Mouse (Mus musculus) neural tube, embryonic 12.5 days (tissue): Measurements from ENCODE around the gene Chpf. TPM values are rescaled to one million over a fixed set of nuclear protein-coding genes. Genes with fewer than 3 reads are reported as not detected.

ENCODE experiments used
- ATAC-seq: fragments of 200-750 bp; cut with Nextera tagmentation; 2 replicates; pipeline ENCODE4 v1.8.0; 2017; ENCODE audit warnings: low read depth, mild to moderate bottlenecking, moderate TSS enrichment, moderate library complexity; ENCODE audit not compliant: low FRiP score
- H3K27ac ChIP-seq: fragments of 300-500 bp; sonication (generic); 2 replicates; pipeline ENCODE4 v1.5.1; 2016
- H3K27me3 ChIP-seq: fragments of 300-500 bp; sonication (generic); replicated peaks from 2 replicates; pipeline ENCODE4 v1.6.1; 2016; ENCODE audit warnings: mild to moderate bottlenecking
- H3K36me3 ChIP-seq: fragments of 300-500 bp; sonication (generic); 2 replicates; pipeline ENCODE4 v1.6.1; 2016; ENCODE audit warnings: mild to moderate bottlenecking
- H3K4me1 ChIP-seq: fragments of 300-500 bp; sonication (generic); 2 replicates; pipeline ENCODE4 v1.6.1; 2016
- H3K4me2 ChIP-seq: fragments of 300-500 bp; sonication (generic); replicated peaks from 2 replicates; pipeline ENCODE4 v1.6.1; 2016; ENCODE audit warnings: mild to moderate bottlenecking
- H3K4me3 ChIP-seq: fragments of 300-500 bp; sonication (generic); 2 replicates; pipeline ENCODE4 v1.5.1; 2016
- H3K9ac ChIP-seq: fragments of 300-500 bp; sonication (generic); 2 replicates; pipeline ENCODE4 v1.6.1; 2016; ENCODE audit warnings: mild to moderate bottlenecking
- H3K9me3 ChIP-seq: fragments of 300-500 bp; sonication (generic); 2 replicates; pipeline ENCODE4 v1.6.1; 2016; ENCODE audit warnings: mild to moderate bottlenecking
- WGBS: fragments of 180-500 bp; shearing (Covaris S2); methylation state at CpG from one replicate; pipeline ENCODE4 v1.1.7; 2016; 5-methylcytosine and 5-hydroxymethylcytosine counted together
- polyA plus RNA-seq: library from polyadenylated mRNA; unstranded; fragments of >200 nt; fragmentation: Nextera tagmentation; extraction: Ambion mirVana; gene quantifications from 2 replicates; pipeline ENCODE4 v1.2.1, GENCODE M21; 2016

The Chpf gene
- polyA plus RNA-seq, 1 experiment from 2014 or later, result 43.6 TPM

DNA sequence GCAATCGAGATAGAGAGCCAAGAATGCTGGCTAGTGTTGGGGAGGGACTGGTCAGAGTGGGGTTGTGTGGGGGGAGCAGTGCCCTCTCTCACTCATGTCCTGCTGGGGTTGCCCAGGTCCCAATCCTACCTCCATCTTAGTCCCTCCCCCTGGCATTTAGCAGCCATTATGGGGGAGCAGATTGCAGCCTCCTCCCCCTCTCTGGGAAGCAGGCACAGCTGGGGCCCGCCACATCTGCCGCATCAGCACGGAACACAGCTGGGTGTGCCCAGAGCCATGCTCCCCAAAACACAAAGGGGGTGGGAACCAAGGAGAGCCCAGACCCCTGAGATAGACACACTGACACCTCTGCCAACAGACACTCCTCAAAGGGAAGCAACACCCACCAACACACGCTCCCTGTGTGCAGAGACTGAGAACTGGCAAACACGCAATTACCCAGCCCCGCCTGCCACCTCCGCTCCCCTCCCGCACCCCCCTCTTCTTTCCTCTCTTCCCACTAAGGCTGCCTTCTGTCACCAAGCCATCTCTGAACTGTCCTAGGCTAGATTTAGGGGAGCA lies 33.9 kb downstream of the Chpf start:
- Histone ChIP-seq H3K27ac (peak overlapping the region; percentile 86; the same call in 1 of the 2 replicates), H3K9me3 (no peaks in the 10 kb centered on the region), H3K36me3 (peaks cover 9% of the 10 kb centered on the region; the same call in 1 of the 2 replicates), H3K4me3 (no peak overlapping the region), H3K9ac (0 out of 2 replicates have a peak overlapping the region, but pooled peaks have one; percentile 6), H3K4me1 (peaks cover 84% of the 10 kb centered on the region), H3K4me2 (peak overlapping the region; percentile 74), H3K27me3 (peaks cover 22% of the 10 kb centered on the region)
- 10% methylated on average over 9 of the region's 9 CpGs for WGBS
- 0 out of 2 replicates have a peak, but pooled peaks have one; percentile 0 for ATAC-seq

DNA sequence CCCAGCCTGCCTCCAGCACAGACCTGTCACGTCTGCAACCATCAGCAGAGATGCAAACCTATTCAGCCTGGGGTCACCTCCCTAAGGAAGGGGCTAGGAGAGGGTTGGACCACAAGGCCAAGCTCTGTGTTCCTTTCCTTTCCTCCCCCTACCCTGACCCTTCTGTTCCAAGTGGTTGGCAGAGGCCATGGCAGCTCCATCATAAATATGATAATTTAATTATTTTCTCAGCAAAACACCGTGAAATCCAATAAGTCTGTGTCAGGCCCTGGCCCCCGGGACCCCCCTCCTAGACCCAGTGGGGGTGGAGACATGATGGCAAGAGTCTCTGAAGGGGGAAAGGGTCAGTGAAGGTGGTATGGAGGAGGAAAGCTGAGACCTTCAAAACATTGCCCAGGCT lies 34.9 kb downstream of the Chpf start:
- no peak for ATAC-seq
- H3K9me3 ChIP-seq, result no peaks in the 10 kb centered on the region
- H3K9ac ChIP-seq, result 0 out of 2 replicates have a peak overlapping the region, but pooled peaks have one; percentile 41
- no peak overlapping the region for H3K4me3 ChIP-seq
- H3K36me3 ChIP-seq, result peaks cover 10% of the 10 kb centered on the region; the same call in 1 of the 2 replicates
- 19% methylated on average over 3 of the region's 3 CpGs for WGBS
- H3K4me1 ChIP-seq, result peaks cover 78% of the 10 kb centered on the region
- peak overlapping the region; percentile 74 for H3K4me2 ChIP-seq
- H3K27me3 ChIP-seq, result peaks cover 12% of the 10 kb centered on the region
- H3K27ac ChIP-seq, result peak overlapping the region; percentile 86; the same call in 1 of the 2 replicates

- peak overlapping the region; percentile 74 for H3K4me2 ChIP-seq
- H3K4me3 ChIP-seq, result no peak overlapping the region
- H3K4me1 ChIP-seq, result peaks cover 77% of the 10 kb centered on the region
- peak overlapping the region; percentile 86 for H3K27ac ChIP-seq
- H3K9me3 ChIP-seq, result no peaks in the 10 kb centered on the region
- WGBS, result 18% methylated on average over 13 of the region's 13 CpGs
- H3K36me3 ChIP-seq, result peaks cover 10% of the 10 kb centered on the region; the same call in 1 of the 2 replicates
- ATAC-seq, result no peak
- H3K27me3 ChIP-seq, result 0 out of 2 replicates have a peak, but pooled peaks cover 6% of the 10 kb centered on the region
- H3K9ac ChIP-seq, result peak overlapping the region; percentile 41
Observed at GRCm38 (mm10) chr1:75443247-75444024, 35.7 kb downstream of the Chpf start.

DNA sequence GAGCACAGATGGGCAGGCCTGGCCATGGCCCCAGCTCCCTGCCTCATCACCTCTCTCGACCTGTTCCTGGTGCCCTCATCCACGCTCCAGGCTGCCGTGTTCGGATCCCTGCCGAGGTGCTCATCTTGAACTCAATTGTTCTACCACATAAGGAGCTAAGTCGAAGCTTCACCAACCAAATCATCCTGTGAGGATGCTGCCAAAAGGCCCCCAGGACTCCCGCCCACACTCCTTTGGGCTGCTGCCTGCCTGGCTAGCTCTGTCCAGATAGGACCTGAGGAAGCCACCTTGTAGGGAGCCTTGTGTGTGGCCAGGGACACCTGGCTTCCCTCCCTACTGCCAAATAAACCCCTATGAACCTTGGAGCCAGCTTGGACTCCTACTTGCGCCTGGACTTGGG lies 36.3 kb downstream of the Chpf start:
- H3K4me1 ChIP-seq, result peaks cover 71% of the 10 kb centered on the region
- H3K9ac ChIP-seq, result no peak overlapping the region

GRCm38 (mm10) chr1:75442171-75442570 lies 36.9 kb downstream of the Chpf start:
- Histone ChIP-seq H3K27me3 (no peaks in the 10 kb centered on the region), H3K4me3 (no peak overlapping the region), H3K4me2 (no peak overlapping the region), H3K9ac (no peak overlapping the region), H3K36me3 (peaks cover 10% of the 10 kb centered on the region; the same call in 1 of the 2 replicates), H3K9me3 (no peaks in the 10 kb centered on the region), H3K27ac (no peak overlapping the region), H3K4me1 (peaks cover 65% of the 10 kb centered on the region)
- 81% methylated on average over 9 of the region's 9 CpGs for WGBS
- ATAC-seq, result no peak

More for the DNA sequence above, 36.3 kb downstream of the Chpf start:
- H3K27me3 ChIP-seq, result 0 out of 2 replicates have a peak, but pooled peaks cover 3% of the 10 kb centered on the region
- H3K4me2 ChIP-seq, result peak overlapping the region; percentile 74
- no peak for ATAC-seq
- peaks cover 10% of the 10 kb centered on the region; the same call in 1 of the 2 replicates for H3K36me3 ChIP-seq
- WGBS, result 35% methylated on average over 8 of the region's 8 CpGs
- no peaks in the 10 kb centered on the region for H3K9me3 ChIP-seq
- no peak overlapping the region for H3K4me3 ChIP-seq
- peak overlapping the region; percentile 86; the same call in 1 of the 2 replicates for H3K27ac ChIP-seq

- Histone ChIP-seq H3K4me1 (peaks cover 64% of the 10 kb centered on the region), H3K4me2 (no peak overlapping the region), H3K36me3 (peaks cover 10% of the 10 kb centered on the region; the same call in 1 of the 2 replicates), H3K27me3 (no peaks in the 10 kb centered on the region), H3K27ac (no peak overlapping the region), H3K4me3 (no peak overlapping the region), H3K9me3 (no peaks in the 10 kb centered on the region), H3K9ac (no peak overlapping the region)
- ATAC-seq, result no peak
- WGBS, result 81% methylated on average over 15 of the region's 15 CpGs
Observed at GRCm38 (mm10) chr1:75441471-75441996, 37.6 kb downstream of the Chpf start.

DNA sequence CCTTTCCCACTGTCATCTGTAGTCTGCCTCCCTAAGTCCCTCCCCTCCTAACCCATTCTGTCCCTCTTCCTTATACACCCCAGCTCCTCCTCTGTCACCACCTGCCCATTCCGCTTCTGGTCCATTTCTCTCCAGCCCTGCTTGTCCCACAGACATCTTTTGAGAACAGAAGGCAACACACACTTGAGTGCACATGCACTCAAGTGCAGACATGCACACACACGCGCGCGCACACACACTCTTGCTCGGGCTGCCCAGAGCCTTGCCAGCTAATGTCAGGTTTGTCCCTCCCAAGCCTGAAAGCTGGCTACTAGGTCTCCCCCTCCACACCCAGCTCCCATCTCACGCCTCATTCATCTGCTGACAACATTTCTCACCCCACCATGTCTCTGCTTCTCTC lies 38.4 kb downstream of the Chpf start:
- Histone ChIP-seq H3K4me1 (peaks cover 61% of the 10 kb centered on the region), H3K4me3 (no peak overlapping the region), H3K9ac (no peak overlapping the region), H3K4me2 (no peak overlapping the region), H3K27ac (no peak overlapping the region), H3K27me3 (no peaks in the 10 kb centered on the region), H3K36me3 (peaks cover 10% of the 10 kb centered on the region; the same call in 1 of the 2 replicates), H3K9me3 (no peaks in the 10 kb centered on the region)
- ATAC-seq, result no peak
- 91% methylated on average over 7 of the region's 7 CpGs for WGBS

DNA sequence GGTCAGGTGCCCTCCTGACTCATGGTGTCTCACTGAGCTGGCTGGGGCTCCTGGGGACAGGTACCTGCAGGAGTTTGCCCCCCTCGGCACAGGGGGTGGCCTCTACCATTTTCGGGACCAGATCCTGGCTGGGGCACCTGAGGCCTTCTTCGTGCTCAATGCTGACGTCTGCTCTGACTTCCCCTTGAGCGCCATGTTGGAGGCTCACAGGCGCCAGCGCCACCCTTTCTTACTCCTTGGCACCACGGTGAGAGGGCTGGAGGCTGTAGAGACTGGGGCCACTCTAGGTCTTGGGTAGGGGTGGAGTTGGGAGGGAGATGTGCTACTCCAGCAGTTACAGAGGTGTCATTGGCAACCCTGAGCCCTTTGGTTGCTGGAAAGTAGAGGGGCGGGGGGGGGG lies 40.3 kb downstream of the Chpf start:
- Histone ChIP-seq H3K36me3 (peaks cover 10% of the 10 kb centered on the region; the same call in 1 of the 2 replicates), H3K4me2 (no peak overlapping the region), H3K27ac (no peak overlapping the region), H3K4me1 (peaks cover 42% of the 10 kb centered on the region), H3K9ac (no peak overlapping the region), H3K27me3 (no peaks in the 10 kb centered on the region), H3K4me3 (no peak overlapping the region), H3K9me3 (no peaks in the 10 kb centered on the region)
- 81% methylated on average over 8 of the region's 9 CpGs for WGBS
- ATAC-seq, result no peak

DNA sequence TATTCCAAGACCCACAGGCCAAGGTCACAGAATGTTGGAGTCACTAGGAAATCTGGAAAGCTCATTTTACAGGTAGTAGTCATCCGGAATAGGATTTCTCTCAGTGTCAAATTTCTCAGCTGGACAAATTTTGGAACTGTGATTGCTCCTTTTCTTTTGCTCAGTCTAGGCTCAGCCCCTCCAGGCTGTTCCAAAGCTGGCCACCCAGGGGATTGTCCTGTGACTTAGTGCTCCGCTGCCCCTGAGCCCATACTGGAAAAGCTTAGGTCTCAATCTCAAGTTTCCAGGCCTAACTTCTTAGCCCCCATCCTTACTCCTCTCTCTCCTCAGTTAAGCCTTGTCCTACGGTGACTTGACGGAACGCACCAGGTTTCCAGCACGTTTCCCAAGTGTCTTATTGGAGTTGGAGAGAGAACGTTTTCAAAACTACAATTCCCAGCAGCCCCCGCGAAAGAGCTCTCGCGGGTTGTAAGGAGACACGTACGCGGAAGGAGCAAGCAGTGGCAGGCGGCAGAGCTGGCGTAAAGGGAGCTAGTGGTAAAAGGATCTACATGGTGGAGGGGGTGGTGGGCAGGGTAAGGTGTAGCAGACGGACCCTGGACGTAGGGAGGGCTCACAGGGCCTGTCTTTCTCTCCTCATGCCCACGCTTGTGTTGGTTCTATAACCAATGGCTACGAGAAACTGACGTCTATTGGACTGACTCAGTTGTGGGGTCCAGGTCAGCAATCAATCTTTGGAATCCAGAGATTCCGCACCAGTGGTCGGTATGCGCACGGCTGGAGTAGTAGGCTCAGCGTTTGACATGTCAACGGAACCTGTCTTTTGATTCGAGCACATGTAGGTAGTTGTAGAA lies 43.4 kb downstream of the Chpf start, which contains the start of gene Gmppa:
Gene Gmppa (plus strand): TSS at position 456 of the 854 bp plus-strand sequence.
- WGBS, result 6% methylated on average over 28 of the region's 28 CpGs
- Histone ChIP-seq H3K4me2 (peak within 1 kb of the TSS; percentile 74), H3K27ac (no peak within 1 kb of the TSS), H3K27me3 (no peaks in the 10 kb centered on the region), H3K9me3 (no peaks in the 10 kb centered on the region), H3K36me3 (peaks cover 8% of the 10 kb centered on the region), H3K4me3 (peak within 1 kb of the TSS; percentile 57), H3K4me1 (peaks cover 24% of the 10 kb centered on the region), H3K9ac (peak within 1 kb of the TSS; percentile 62)
- ATAC-seq, result peak; percentile 84

DNA sequence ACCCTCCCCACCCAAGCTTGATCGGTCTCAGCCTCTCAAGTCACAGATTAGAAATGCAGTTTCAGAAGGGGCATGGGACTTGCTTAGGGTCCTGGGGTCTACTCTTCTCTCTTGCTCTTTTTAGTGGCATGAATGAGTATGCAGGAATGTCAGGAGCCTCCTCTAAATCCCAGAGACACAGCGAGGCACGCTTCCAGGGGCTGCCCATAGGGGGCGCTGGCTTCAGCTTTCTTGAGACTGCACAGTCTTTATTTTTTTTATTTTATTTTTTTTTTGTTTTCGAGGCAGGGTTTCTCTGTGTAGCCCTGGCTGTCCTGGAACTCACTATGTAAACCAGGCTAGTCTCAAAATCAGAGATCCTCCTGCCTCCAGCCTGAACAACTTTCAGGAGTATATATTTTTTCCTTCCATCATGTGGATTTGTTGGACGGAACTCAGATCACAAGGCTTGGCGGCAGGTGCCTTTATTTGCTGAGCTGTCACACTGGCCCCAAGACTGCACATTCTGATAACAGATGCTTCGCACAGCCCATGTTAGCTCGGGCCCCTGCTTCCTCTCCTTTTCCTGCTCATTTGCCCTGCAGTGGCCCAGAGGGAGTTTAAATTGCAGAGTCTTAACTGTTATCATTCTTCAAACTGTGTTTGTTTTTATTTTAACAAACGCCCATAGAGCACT lies 53.2 kb downstream of the Chpf start:
- H3K36me3 ChIP-seq, result peaks cover 4% of the 10 kb centered on the region; the same call in 1 of the 2 replicates
- H3K9ac ChIP-seq, result no peak overlapping the region
- H3K9me3 ChIP-seq, result no peaks in the 10 kb centered on the region
- H3K27ac ChIP-seq, result no peak overlapping the region
- peaks cover 26% of the 10 kb centered on the region for H3K4me1 ChIP-seq
- ATAC-seq, result no peak
- WGBS, result 38% methylated on average over 10 of the region's 10 CpGs
- no peak overlapping the region for H3K4me3 ChIP-seq
- peaks cover 52% of the 10 kb centered on the region for H3K27me3 ChIP-seq
- no peak overlapping the region for H3K4me2 ChIP-seq
